Mouse (Mus musculus) urinary bladder, postnatal 36 days (tissue): ENCODE data around the gene Ube2b.
A peak's percentile ranks its signal among the peaks of the same experiment; 100 is the strongest.

Source experiments
- DNase-seq, 2 experiments: peaks; one replicate each; pipeline ENCODE4 v3.0.0; 2022; ENCODE audit warnings: low spot score in 2 of 2, mixed read lengths in 1 of 2

The Ube2b gene

DNA sequence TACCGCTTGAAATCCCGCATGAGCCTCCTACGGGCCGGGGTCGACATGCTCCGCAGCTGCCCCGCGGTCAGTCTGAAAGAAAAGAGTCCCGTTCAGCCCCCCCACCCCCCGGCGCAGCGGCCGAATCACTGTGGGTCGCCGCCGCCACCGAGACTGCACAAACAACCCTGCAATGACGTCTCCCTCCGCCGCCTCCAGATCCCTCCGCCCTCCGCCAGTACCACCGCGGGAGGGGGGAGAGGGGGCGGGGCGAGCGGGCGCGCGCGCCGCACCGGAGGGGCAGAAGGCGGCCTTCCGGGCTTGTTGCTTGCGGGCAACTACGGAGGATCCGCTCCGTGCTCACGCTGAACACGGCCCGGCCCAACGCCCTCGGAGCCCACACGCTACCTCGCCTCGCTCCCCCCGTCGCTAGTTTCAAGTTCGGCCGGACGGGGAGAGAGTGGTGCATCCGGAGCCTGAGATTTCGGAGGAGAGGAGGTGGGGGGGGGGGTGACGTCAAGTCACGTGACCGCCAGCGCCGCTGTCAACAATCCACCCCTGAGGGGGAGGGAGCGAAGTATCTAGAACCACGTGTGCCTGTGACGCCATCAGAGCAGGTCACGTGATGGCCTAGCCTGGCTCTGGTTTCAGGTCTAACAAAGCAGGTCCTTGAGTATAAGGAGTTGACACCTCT is at the start of gene Ube2b:
Ube2b (minus strand) TSS at position 473 of the 673 bp plus-strand sequence.
- peak; percentile 87 to 96 for DNase-seq

DNA sequence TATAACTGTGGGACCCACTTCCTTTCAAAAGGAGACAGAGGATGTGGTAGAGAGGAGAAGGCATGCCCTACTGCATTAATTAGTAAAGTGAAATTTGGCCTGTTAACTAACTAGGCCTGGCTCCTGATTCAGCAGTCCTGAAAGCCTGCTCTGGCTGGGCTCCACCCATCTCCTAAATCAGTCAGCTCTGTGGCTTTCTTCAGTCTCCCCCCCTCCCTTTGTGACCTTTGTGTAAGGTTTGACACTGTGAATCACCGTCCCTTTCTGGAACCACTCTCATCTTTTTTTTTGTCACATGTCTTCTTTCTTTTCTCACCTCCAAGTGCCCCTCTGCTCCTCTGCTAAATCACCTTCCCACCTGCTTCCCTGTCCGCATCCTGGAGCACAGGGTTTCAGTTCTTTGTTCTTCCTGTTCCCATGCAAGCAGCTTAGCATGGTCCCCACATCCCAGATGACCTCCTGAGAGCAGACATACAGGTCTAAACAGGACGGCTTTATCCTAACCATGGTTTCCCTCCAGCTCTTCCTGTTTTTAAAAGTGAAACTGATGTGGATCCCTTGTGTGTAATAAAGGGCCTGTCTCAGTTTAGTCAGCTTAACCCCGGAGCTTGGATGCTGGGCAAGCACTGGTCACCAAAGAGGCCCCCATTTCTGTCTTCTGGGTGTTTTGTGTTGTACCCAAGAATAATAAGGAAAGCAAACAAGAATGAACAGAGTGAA is 46.0 kb upstream of the Ube2b start:
- DNase-seq = no peak

DNA sequence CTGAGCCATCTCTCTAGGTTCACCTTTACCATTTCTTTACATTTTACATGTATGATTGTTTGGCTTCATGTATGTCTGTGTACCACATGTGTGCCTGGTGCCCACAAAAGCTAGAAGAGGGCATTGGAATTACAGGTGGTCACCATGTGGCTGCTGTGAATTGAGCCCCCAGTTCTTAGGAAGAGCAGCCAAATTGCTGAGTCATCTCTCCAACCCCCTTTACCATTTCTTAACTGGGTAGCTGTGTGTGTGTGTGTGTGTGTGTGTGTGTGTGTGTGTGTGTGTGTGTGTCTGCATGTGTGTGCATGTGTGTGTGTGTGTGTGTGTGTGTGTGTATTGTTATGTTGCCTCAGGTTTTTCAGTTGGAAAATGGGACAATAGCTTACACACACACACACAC is 43.6 kb upstream of the Ube2b start:
- no peak for DNase-seq

DNA sequence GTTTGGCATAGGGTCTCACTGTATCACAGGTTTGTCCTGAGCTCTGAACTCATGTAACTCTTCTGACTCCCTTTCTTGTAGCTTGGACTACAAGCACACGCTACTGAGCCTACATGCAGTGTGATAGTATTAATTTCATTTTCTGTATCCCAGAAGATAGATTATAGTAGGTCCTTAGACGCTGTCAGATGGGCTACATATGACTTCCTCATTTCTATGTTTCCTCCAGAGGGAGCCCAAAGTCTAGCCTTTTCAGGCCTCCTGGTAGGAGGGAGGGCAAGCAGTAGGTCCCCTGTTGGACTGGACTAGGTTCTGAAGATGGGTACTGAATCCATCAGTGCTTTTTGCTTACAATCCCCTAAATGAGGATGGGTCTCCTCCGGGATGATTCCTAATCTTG is 42.7 kb upstream of the Ube2b start:
- no peak for DNase-seq

DNA sequence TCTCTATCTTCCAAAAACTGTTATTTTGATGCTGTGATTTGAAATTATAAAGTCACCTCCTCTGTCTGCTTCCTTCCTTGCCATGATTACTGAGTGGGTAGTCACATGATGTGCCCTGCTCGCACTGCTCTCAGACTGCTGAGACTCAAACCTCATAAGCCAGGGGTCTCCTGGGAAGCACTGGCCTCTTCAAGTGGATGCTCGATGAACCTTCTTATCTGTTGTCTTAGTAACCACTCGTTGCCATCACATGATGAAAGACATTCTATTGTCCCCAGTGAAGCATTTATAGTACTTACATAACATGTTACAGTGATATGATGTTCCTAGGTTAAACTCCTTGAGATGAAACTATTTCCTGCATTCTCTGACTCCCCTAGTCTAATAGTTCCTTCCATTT is 37.1 kb upstream of the Ube2b start:
- DNase-seq = no peak

DNA sequence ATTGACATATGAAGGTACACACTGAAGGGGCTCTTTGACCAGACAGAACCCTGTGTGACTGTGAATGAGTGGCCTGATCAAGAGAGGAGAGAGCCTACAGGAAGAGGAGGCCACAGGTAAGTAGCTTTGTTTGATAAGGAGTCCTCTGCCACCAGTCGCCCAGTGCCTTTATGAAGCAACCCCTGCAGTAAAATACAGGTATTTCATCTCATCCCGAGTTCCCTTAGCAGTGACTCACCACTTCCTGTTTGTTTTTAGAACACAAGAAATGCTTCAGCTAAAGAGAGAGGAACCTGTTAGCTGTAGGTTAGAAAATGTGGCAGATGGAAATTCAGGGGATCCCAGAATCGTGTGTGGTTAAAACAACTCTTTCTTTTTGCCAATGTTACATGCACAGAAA is 35.3 kb upstream of the Ube2b start:
- no peak for DNase-seq

DNA sequence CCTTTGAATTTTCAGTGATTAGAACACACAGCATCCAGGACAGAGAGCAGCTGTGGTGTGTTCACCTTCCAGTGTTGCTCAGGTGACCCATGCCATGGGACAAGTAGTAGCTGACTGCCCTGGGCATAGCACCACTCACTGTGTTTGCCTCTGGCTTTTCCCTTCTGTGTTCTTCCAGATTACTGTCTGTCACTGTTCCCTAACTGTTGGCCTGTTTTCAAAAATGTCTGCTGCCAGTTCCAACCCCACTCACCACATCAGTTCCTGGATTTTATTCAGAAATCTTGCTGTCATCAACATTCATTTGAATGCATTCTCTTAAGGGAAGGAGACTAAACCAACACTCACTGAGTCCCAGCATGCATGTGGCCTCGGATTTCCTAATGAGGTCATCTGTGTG is 33.4 kb upstream of the Ube2b start:
- DNase-seq = no peak

DNA sequence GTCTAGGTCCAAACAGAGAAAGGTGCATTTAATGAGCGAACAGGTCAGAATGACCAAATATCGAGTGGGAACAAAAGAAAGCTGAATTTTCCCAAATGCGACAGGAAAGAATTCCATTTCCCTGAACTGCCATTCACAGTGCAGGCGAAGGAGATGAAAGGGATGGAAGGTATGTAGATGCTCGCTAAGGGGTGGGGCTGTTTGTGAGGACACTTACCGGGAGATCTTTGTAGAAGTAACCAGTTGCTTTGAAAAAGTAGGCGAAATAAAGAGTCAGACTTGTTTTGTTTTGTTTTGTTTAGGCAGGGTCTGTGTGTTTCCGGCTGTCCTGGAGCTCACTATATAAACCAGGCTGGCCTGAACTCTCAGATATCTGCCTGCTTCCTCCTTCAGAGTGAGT is 31.8 kb upstream of the Ube2b start:
- DNase-seq = no peak

DNA sequence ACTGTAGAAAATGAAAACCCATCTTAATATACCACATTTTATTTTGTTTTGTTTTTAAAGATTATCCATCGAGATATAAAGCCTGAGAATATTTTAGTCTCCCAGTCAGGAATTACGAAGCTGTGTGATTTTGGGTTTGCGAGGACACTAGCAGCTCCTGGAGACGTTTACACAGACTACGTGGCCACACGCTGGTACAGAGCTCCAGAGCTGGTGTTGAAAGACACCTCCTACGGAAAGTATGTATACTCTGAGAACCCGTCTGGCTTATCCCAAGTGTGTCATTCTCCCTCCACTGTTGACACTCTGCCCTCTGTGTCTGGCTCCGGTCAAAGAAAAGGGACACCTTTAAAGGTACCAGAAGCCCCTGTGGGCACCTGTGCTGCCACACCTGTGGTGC is 17.7 kb upstream of the Ube2b start:
- no peak for DNase-seq

DNA sequence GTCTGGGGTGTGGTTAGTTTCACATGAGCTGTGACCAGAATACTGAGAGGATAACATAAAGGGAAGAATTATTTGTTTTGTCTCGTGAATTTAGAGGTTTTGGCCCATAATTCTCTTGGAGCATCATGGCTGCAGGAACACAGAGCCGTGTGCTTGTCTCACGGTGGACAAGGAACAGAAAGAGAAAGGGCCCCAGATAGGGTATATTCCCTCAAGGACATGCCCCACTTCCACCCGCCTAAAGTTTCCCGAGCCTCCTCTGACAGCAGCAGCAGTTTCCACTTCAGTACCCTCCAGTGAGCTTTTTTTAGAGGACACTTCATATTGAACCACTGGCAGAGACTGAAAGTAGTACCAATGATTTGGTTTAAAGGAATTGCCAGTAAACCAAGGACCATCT is 11.0 kb upstream of the Ube2b start:
- DNase-seq = no peak

DNA sequence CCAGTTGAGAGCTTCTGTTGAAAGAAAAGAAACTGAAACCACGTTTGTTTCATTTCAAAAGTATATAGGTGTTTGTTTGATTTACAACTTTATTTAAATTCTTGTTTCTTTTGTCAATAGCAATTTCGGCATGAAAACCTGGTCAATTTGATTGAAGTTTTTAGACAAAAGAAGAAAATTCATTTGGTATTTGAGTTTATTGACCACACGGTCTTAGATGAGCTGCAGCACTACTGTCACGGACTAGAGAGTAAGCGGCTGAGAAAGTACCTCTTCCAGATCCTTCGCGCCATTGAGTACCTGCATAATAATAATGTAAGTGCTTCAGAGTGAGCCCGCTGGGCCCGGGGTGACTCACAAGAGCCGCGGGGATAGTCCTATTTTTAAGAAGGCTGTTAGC is 10.4 kb upstream of the Ube2b start:
- DNase-seq = no peak

DNA sequence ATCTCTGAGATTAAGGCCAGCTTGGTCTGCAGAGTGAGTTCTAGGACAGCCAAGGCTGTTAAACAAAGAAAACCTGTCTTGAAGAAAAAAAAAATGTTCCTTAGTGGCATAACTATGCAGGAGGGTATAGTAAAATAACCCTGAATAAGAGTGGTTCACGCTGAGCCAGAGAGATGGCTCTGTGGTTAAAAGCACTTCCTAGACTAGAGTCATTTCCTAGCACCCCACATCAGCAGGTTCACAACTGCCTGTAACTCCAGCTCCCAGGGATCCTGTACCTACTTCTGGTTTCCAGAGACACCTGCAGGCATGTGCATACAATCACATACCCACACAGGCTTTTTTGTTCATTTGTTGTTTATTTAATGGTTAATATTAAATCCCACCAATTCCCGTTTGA is 5.0 kb upstream of the Ube2b start:
- DNase-seq = no peak

DNA sequence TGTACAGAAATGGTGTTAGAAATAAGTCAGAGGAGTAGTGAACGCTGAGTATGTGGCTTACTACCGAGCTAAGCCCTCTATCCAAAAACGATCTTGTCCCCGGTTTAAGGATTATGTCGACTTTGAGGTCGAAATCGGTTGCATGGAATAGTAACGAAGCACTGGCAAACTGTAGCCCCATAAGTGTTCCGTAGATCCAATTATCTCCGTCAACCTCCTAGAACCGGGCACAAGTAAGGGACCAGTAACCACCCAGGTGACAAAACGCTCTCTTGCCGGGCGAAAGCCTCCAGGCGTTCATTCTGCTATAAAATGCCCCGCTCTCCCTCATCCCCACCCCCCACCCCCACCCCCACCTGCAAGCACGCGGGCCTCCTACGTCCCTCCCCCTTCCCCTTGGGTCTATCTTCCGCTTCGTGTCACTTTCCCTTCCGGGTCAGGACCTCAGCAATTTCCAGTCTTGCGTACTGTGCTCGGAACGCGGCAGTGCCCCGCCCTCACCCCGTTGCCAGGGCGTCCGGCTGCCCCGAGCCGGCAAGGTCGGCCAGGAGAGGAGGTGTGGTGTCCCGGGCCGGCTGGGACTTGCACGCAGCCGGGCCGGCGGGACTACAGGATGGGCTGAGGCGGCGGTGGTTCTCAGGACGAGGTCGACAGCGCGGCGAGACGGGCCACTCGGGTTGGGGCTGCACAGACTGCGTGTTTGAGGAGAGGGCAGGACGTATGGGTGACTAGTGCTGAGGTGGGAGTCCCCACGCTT is 3.4 kb upstream of the Ube2b start, which contains the start of gene Cdkl3:
Cdkl3 (plus strand) TSS at position 450 of the 757 bp plus-strand sequence.
- peak; percentile 89 to 96 for DNase-seq

DNA sequence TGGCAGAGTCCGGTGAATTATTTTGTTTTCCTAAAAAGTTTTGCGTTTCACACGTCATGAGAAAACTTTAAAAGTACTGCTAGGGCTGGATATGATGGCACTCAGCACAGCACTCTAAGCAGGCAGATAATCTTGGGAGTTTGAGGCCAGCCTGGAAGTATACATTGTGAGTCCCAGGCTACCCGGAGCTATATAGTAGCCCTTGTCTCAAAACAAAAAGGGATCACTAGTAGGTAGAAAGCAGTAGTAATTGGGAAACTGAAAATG is 2.9 kb upstream of the Ube2b start:
- no peak for DNase-seq

DNA sequence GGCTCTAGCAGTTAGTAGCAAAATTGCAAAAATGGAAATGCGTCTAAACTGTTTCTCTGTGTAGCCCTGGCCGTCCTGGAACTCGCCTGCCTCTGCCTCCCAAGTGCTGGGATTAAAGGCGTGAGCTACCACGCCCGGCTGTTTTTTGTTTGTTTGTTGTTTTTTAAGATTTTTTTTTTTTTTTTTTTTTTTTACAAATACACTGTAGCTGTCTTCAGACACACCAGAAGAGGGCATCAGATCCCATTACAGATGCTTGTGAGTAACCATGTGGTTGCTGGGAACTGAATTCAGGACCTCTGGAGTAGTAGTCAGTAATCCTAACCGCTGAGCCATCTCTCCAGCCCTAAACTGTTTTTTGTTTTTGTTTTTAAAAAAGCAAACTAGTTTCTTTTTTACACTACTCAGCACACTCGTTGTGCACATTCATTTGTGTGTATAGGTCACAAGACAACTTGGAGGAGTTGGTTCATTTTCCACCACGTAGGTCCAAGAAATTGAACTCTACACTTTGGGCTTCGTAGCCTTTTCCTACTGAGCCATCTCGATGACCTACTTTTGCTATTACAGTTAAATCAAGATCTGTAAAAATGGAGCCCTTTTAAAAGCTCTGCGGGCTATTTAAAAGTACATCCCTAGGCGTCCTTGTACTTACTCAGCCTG is 2.4 kb upstream of the Ube2b start:
- DNase-seq = no peak

DNA sequence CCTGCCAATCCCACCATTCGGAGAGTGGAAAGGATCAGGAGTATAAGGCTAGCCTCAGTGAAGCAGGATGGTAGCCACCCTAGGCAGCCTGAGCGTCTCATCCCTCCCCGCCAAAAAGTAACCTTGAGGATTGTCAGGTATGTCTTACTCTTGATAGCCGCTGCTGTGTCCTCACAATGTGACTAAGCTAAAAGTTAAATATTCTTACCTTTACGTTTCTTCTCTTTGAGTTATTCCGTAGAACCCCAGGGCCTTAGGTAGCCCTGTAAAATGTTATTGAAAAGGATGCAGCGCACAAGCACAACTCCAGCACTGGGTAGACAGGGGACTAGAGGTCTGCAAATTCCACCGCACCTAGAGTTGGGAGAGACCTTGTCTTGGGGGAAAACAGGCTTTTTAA is 1.3 kb upstream of the Ube2b start:
- DNase-seq = no peak

DNA sequence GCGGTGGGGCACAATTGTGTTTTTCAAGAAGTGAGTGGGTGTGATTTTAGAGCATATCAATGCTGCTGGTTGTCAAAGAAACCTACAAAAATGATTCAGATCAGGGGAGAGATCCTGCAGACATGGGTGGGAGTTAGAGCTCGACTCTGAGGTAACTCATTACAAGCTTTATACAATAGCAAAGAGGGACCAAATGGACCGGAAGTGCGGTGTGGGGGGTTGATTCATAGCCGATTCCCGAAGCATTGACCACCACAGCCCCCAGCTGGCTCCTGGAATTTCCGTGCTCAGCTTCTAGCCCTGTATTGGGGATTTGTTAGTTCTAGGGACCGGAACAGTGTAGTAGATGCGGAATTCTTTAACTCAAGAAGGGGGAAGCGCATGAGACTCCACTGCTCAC is 779 bp upstream of the Ube2b start:
- DNase-seq = no peak

DNA sequence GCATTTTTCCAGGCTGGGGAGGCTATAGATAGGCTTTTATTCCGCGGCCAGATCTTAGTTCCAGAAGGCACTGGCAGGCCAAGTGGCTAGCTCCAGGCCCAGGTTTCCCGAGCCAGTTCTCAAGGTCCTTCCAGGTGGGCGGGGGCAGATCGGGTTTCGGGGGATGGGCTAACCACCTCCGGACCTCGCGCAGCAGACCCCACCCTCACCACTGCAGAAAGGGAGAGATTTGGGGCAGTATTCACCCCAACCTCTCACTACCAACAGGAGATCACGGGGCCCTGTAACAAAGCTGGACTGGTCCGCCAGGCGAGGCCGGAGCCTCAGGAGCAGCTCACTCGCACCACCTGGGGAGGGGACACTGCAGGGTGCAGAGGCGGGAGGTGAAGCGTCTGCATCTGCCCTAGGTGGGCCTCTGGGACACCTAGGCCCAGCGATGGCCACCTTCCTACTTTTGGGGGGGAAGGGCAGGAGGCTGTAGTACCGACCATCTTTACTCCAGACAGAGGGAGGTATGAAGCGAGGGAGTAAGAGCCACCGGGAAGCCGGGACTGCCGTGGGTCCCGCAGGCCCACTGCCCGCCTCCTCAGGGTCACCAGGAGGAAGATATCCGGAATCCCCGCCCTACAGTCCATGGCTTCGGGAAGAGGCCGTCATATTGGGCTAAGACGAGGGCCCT is 812 bp downstream of the Ube2b start:
- DNase-seq = peak; percentile 48 to 67

DNA sequence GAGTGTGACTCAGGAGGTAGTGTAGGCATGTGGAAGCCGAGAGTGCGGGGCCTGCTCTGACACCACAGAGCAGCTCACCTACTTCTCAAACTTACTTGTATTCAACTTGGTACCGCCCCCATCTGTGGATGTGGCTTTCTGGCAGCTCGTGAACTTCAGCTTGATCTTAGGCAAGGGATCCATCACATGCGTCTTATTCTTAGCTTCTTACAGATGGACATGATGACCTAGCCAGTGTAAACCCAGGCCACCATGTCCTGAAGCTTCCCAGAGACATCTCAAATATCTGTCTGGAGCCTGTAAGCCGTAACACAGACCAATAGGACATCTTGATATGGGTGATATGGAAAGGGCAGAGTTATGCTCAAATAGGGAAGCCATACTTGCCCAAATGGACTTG is 28.9 kb downstream of the Ube2b start:
- no peak for DNase-seq

DNA sequence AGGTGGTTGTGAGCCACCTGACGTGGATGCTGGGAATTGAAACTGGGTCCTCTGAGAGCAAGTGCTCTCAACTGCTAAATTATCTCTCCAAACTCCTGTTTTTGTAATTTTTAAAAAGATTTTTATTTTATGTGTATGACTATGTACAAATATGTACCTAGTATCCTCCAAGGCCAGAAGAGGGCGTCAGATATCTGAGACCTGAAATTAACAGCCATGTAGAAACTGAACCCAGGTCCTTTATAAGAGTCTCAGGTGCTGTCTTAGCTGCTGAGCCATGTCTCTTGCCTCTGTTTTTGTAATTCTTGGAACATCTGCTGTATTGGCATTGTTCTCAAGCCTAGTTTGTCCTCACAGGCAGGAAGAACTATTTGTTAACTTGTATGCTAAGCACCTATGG is 31.1 kb downstream of the Ube2b start:
- no peak for DNase-seq

DNA sequence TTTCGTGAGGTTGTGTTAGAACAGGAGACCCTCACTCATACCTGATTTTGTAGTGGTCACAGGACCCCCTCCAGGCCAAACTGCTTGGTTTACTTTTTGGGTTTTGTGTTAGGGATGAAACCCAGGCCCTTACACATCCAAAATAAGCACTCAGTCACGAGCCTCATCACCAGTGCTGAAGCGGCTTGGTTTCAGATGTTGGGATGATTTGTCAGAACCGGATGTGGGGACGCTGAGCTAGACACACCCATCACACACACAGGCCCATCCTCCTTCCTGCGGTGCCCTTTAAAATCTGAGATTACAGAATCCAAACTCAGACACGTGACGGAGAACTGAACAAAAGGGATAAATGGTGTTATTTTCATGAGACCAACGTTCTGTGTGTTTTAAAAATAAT is 31.7 kb downstream of the Ube2b start:
- DNase-seq = no peak
